Mouse (Mus musculus) liver, postnatal 0 days (tissue): ENCODE data around the gene Usp24.

Experiments used
- CTCF ChIP-seq: sonication (generic); IDR thresholded peaks from 2 replicates; pipeline ENCODE4 v1.5.1; 2016; ENCODE audit warnings: antibody characterized with exemption, low read depth
- EP300 ChIP-seq: IDR thresholded peaks from 2 replicates; pipeline ENCODE4 v1.6.1; 2016; ENCODE audit warnings: antibody characterized with exemption, low read depth, mild to moderate bottlenecking

DNA sequence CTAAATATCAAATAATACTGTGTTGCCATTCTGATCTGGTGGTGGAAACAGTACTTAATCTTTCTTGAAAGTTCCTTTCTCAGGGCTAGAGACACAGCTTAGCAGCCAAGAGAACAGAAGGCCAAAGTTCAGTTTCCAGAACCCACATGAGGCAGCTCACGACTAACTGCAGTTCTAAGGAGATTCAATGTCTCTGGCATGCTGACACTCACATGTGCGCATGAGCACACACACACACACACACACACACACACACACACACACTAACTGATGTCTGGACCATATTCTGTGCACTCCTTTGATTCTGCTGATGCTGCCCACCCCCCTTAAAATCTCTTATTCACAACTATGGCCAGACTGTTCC is 34.9 kb upstream of the Usp24 start:
- TF ChIP-seq CTCF (no peak), EP300 (no peak)
